Mouse (Mus musculus): ENCODE results near the gene Arpc2. TPM values are rescaled to one million over a fixed set of nuclear protein-coding genes. Genes with fewer than 3 reads are reported as not detected.

Arpc2 gene
- polyA plus RNA-seq, 1 experiment from 2014 or later: 387 TPM

DNA sequence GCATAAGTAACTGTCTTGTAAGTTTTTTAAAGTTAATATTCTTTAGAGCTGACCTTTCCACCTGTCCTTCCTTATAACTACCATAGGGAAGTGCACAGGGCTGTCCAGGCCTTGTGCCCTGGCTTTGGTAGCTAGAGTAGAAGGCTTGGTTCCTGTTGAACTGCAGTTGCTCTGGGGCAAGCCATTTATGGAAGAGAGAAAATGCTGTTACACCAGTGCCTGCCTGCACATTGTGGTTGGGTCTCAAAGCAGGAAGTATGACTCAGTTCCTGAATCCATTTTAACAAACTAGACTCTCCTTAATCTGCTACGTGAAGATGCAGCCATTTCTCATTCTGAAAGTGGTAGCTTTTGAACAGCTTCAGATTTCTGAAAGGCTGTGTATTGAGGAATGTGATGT lies 12.9 kb downstream of the Arpc2 start:
- H3K27ac ChIP-seq (ENCODE audit: low read depth, low read length): peak overlapping the region; percentile 60
- ATAC-seq (replicated peaks; ENCODE audit: insufficient number of reproducible peaks, low FRiP score, low TSS enrichment): no peak
- 60% methylated on average over 1 of the region's 1 CpGs for WGBS (ENCODE audit: insufficient replicate concordance)
- H3K9me3 ChIP-seq (replicated peaks; ENCODE audit: control insufficient read depth, low read length): no peaks in the 10 kb centered on the region
- H3K36me3 ChIP-seq (ENCODE audit: control insufficient read depth, insufficient read depth, low read length): peaks cover 12% of the 10 kb centered on the region
- H3K4me2 ChIP-seq: no peak overlapping the region
- H3K27me3 ChIP-seq (ENCODE audit: control insufficient read depth, insufficient read depth, low read length): no peaks in the 10 kb centered on the region
- H3K4me3 ChIP-seq (ENCODE audit: low read depth, low read length): no peak overlapping the region
- no peak overlapping the region for H3K9ac ChIP-seq (ENCODE audit: low read depth, low read length)
- peaks cover 17% of the 10 kb centered on the region for H3K4me1 ChIP-seq (ENCODE audit: control insufficient read depth, insufficient read depth, low read length)

- ATAC-seq (replicated peaks; ENCODE audit: insufficient number of reproducible peaks, low FRiP score, low TSS enrichment): no peak
- Histone ChIP-seq H3K36me3 (ENCODE audit: control insufficient read depth, insufficient read depth, low read length) (peaks cover 12% of the 10 kb centered on the region), H3K4me2 (no peak overlapping the region), H3K27me3 (ENCODE audit: control insufficient read depth, insufficient read depth, low read length) (no peaks in the 10 kb centered on the region), H3K4me3 (ENCODE audit: low read depth, low read length) (no peak overlapping the region), H3K4me1 (ENCODE audit: control insufficient read depth, insufficient read depth, low read length) (peaks cover 21% of the 10 kb centered on the region), H3K9me3 (replicated peaks; ENCODE audit: control insufficient read depth, low read length) (no peaks in the 10 kb centered on the region), H3K9ac (ENCODE audit: low read depth, low read length) (no peak overlapping the region), H3K27ac (ENCODE audit: low read depth, low read length) (peak overlapping the region; percentile 60; the same call in 1 of the 2 replicates)
- 68% methylated on average over 5 of the region's 5 CpGs for WGBS (ENCODE audit: insufficient replicate concordance)
These were observed 13.6 kb downstream of the Arpc2 start for GRCm38 (mm10) chr1:74249331-74249980.

DNA sequence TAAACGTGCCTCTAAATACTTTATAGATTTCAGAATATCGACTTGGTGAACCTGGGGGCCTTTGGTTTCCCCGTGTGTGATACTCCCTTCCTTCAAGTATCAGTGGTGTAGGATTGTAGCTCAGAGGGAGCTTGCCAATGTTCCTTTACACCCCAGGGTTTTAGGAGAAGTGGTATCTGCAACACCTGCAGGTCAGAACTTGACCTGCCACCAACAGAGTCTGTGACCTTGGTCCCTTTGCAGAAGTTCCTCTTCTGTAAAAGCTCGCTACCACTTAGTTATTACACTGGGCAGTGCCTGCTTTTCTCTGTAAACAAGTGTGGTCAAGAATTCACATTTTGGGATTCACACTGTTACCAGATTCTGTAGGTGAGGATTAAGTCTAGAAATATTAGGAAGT lies 14.2 kb downstream of the Arpc2 start:
- H3K9me3 ChIP-seq (replicated peaks; ENCODE audit: control insufficient read depth, low read length): no peaks in the 10 kb centered on the region
- H3K27ac ChIP-seq (ENCODE audit: low read depth, low read length): no peak overlapping the region
- no peak for ATAC-seq (replicated peaks; ENCODE audit: insufficient number of reproducible peaks, low FRiP score, low TSS enrichment)
- H3K4me1 ChIP-seq (ENCODE audit: control insufficient read depth, insufficient read depth, low read length): peaks cover 21% of the 10 kb centered on the region; the same call in 1 of the 2 replicates
- no peak overlapping the region for H3K4me2 ChIP-seq
- H3K9ac ChIP-seq (ENCODE audit: low read depth, low read length): no peak overlapping the region
- peaks cover 16% of the 10 kb centered on the region for H3K36me3 ChIP-seq (ENCODE audit: control insufficient read depth, insufficient read depth, low read length)
- no peaks in the 10 kb centered on the region for H3K27me3 ChIP-seq (ENCODE audit: control insufficient read depth, insufficient read depth, low read length)
- H3K4me3 ChIP-seq (ENCODE audit: low read depth, low read length): no peak overlapping the region
- WGBS (ENCODE audit: insufficient replicate concordance): 84% methylated on average over 4 of the region's 4 CpGs

- no peak for ATAC-seq (replicated peaks; ENCODE audit: insufficient number of reproducible peaks, low FRiP score, low TSS enrichment)
- H3K4me3 ChIP-seq (ENCODE audit: low read depth, low read length): no peak overlapping the region
- H3K4me2 ChIP-seq: no peak overlapping the region
- H3K27me3 ChIP-seq (ENCODE audit: control insufficient read depth, insufficient read depth, low read length): no peaks in the 10 kb centered on the region
- H3K9me3 ChIP-seq (replicated peaks; ENCODE audit: control insufficient read depth, low read length): no peaks in the 10 kb centered on the region
- no peak overlapping the region for H3K9ac ChIP-seq (ENCODE audit: low read depth, low read length)
- 95% methylated on average over 8 of the region's 8 CpGs for WGBS (ENCODE audit: insufficient replicate concordance)
- no peak overlapping the region; the same call in 1 of the 2 replicates for H3K27ac ChIP-seq (ENCODE audit: low read depth, low read length)
- peaks cover 29% of the 10 kb centered on the region for H3K36me3 ChIP-seq (ENCODE audit: control insufficient read depth, insufficient read depth, low read length)
- peaks cover 19% of the 10 kb centered on the region for H3K4me1 ChIP-seq (ENCODE audit: control insufficient read depth, insufficient read depth, low read length)
These were observed 19.9 kb downstream of the Arpc2 start for GRCm38 (mm10) chr1:74255704-74256345.

DNA sequence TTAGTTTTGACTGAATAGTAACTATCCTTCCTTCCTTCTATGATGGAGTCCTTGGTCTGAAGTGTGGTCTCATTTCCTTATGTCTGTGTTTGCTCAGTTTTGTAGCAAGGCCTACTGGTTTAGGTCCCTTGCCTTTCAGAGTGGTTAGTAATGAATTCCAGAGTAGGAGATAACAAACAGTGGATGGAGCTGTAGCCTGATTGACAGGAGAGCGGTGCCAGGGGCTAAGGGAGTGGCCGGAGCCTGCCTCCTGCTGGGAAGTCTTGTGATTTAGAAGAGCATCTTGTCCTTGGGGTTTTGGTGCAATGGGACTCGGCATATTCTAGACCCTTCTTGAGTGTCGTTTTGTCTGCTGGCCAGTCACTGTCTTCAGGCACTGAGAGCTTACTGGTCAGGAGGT lies 20.9 kb downstream of the Arpc2 start:
- no peak for ATAC-seq (replicated peaks; ENCODE audit: insufficient number of reproducible peaks, low FRiP score, low TSS enrichment)
- peaks cover 24% of the 10 kb centered on the region for H3K36me3 ChIP-seq (ENCODE audit: control insufficient read depth, insufficient read depth, low read length)
- peak overlapping the region; percentile 35; the same call in 1 of the 2 replicates for H3K27ac ChIP-seq (ENCODE audit: low read depth, low read length)
- no peak overlapping the region for H3K4me2 ChIP-seq
- H3K27me3 ChIP-seq (ENCODE audit: control insufficient read depth, insufficient read depth, low read length): no peaks in the 10 kb centered on the region
- H3K9ac ChIP-seq (ENCODE audit: low read depth, low read length): no peak overlapping the region
- WGBS (ENCODE audit: insufficient replicate concordance): 44% methylated on average over 4 of the region's 4 CpGs
- no peaks in the 10 kb centered on the region for H3K9me3 ChIP-seq (replicated peaks; ENCODE audit: control insufficient read depth, low read length)
- H3K4me3 ChIP-seq (ENCODE audit: low read depth, low read length): no peak overlapping the region
- H3K4me1 ChIP-seq (ENCODE audit: control insufficient read depth, insufficient read depth, low read length): peaks cover 19% of the 10 kb centered on the region

- H3K9me3 ChIP-seq (replicated peaks; ENCODE audit: control insufficient read depth, low read length): no peaks in the 10 kb centered on the region
- no peak overlapping the region for H3K9ac ChIP-seq (ENCODE audit: low read depth, low read length)
- ATAC-seq (replicated peaks; ENCODE audit: insufficient number of reproducible peaks, low FRiP score, low TSS enrichment): no peak
- H3K4me1 ChIP-seq (ENCODE audit: control insufficient read depth, insufficient read depth, low read length): no peaks in the 10 kb centered on the region
- H3K36me3 ChIP-seq (ENCODE audit: control insufficient read depth, insufficient read depth, low read length): peaks cover 56% of the 10 kb centered on the region
- no peak overlapping the region for H3K27ac ChIP-seq (ENCODE audit: low read depth, low read length)
- WGBS (ENCODE audit: insufficient replicate concordance): 77% methylated on average over 6 of the region's 6 CpGs
- H3K4me2 ChIP-seq: no peak overlapping the region
- H3K27me3 ChIP-seq (ENCODE audit: control insufficient read depth, insufficient read depth, low read length): no peaks in the 10 kb centered on the region
- H3K4me3 ChIP-seq (ENCODE audit: low read depth, low read length): no peak overlapping the region
These were observed 26.6 kb downstream of the Arpc2 start for GRCm38 (mm10) chr1:74262510-74262909.

DNA sequence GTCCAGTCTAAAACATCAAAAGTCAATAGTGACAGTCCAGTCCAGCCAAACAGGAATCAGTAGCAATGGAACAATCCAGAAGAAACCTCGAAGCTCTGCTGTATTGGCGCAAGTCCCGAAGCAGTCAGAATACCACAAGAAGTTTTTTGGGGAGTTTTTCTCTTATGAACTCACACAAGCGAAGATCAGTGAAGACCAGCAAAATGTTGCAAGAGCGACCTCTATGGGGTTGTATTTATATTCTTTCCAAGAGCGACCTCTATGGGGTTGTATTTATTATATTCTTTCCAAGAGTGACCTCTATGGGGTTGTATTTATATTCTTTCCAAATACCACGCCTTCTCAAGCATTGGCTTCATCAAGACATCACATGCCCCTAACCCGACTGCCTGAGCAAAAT lies 32.9 kb downstream of the Arpc2 start:
- WGBS (ENCODE audit: insufficient replicate concordance): 84% methylated on average over 8 of the region's 8 CpGs
- Histone ChIP-seq H3K4me2 (no peak overlapping the region), H3K27me3 (ENCODE audit: control insufficient read depth, insufficient read depth, low read length) (no peaks in the 10 kb centered on the region), H3K4me3 (ENCODE audit: low read depth, low read length) (no peak overlapping the region), H3K4me1 (ENCODE audit: control insufficient read depth, insufficient read depth, low read length) (peaks cover 11% of the 10 kb centered on the region), H3K9me3 (replicated peaks; ENCODE audit: control insufficient read depth, low read length) (no peaks in the 10 kb centered on the region), H3K36me3 (ENCODE audit: control insufficient read depth, insufficient read depth, low read length) (peaks cover 34% of the 10 kb centered on the region), H3K27ac (ENCODE audit: low read depth, low read length) (no peak overlapping the region), H3K9ac (ENCODE audit: low read depth, low read length) (no peak overlapping the region)
- no peak for ATAC-seq (replicated peaks; ENCODE audit: insufficient number of reproducible peaks, low FRiP score, low TSS enrichment)

GRCm38 (mm10) chr1:74271659-74272058 lies 35.8 kb downstream of the Arpc2 start:
- Histone ChIP-seq H3K9ac (ENCODE audit: low read depth, low read length) (no peak overlapping the region), H3K9me3 (replicated peaks; ENCODE audit: control insufficient read depth, low read length) (no peaks in the 10 kb centered on the region), H3K4me2 (no peak overlapping the region), H3K27ac (ENCODE audit: low read depth, low read length) (peak overlapping the region; percentile 32), H3K4me1 (ENCODE audit: control insufficient read depth, insufficient read depth, low read length) (peaks cover 32% of the 10 kb centered on the region), H3K36me3 (ENCODE audit: control insufficient read depth, insufficient read depth, low read length) (peaks cover 8% of the 10 kb centered on the region), H3K4me3 (ENCODE audit: low read depth, low read length) (no peak overlapping the region), H3K27me3 (ENCODE audit: control insufficient read depth, insufficient read depth, low read length) (no peaks in the 10 kb centered on the region)
- WGBS (ENCODE audit: insufficient replicate concordance): 32% methylated on average over 4 of the region's 4 CpGs
- no peak for ATAC-seq (replicated peaks; ENCODE audit: insufficient number of reproducible peaks, low FRiP score, low TSS enrichment)

GRCm38 (mm10) chr1:74275015-74275414 lies 39.1 kb downstream of the Arpc2 start:
- no peak overlapping the region for H3K4me3 ChIP-seq (ENCODE audit: low read depth, low read length)
- WGBS (ENCODE audit: insufficient replicate concordance): 11% methylated on average over 9 of the region's 9 CpGs
- H3K27ac ChIP-seq (ENCODE audit: low read depth, low read length): peak overlapping the region; percentile 30
- H3K9me3 ChIP-seq (replicated peaks; ENCODE audit: control insufficient read depth, low read length): no peaks in the 10 kb centered on the region
- H3K36me3 ChIP-seq (ENCODE audit: control insufficient read depth, insufficient read depth, low read length): peaks cover 7% of the 10 kb centered on the region
- H3K4me1 ChIP-seq (ENCODE audit: control insufficient read depth, insufficient read depth, low read length): peaks cover 43% of the 10 kb centered on the region
- H3K9ac ChIP-seq (ENCODE audit: low read depth, low read length): no peak overlapping the region
- H3K27me3 ChIP-seq (ENCODE audit: control insufficient read depth, insufficient read depth, low read length): no peaks in the 10 kb centered on the region
- ATAC-seq (replicated peaks; ENCODE audit: insufficient number of reproducible peaks, low FRiP score, low TSS enrichment): peak; percentile 53; the same call in 1 of the 2 replicates
- no peak overlapping the region; the same call in 1 of the 2 replicates for H3K4me2 ChIP-seq
